Mouse (Mus musculus) myocyte (in vitro differentiated cells): ENCODE results near the gene Tex38.

Experiments
- CEBPB ChIP-seq: IDR thresholded peaks from 2 replicates; pipeline ENCODE4 v1.6.1; 2011; ENCODE audit warnings: mild to moderate bottlenecking, moderate library complexity; ENCODE audit not compliant: poor library complexity, insufficient read depth, severe bottlenecking
- E2F4 ChIP-seq: IDR thresholded peaks from one replicate; pipeline ENCODE4 v1.6.1; 2011; ENCODE audit warnings: mild to moderate bottlenecking, control low read depth, moderate library complexity; ENCODE audit not compliant: insufficient read depth
- MAX ChIP-seq: IDR thresholded peaks from one replicate; pipeline ENCODE4 v1.6.1; 2011; ENCODE audit warnings: low read depth, mild to moderate bottlenecking, control low read depth
- MYOD1 ChIP-seq, 3 experiments: IDR thresholded peaks; one replicate each; pipeline ENCODE4 v1.6.1; 2011; ENCODE audit warnings: control low read depth in 2 of 3, low read depth in 2 of 3, mild to moderate bottlenecking in 2 of 3, moderate library complexity in 1 of 3; ENCODE audit not compliant: insufficient read length in 2 of 3, control insufficient read depth in 1 of 3
- POLR2A ChIP-seq: IDR thresholded peaks from one replicate; pipeline ENCODE4 v1.6.1; 2011; ENCODE audit warnings: low read depth, mild to moderate bottlenecking, control low read depth, moderate library complexity; ENCODE audit not compliant: insufficient read length
- SRF ChIP-seq: IDR thresholded peaks from one replicate; pipeline ENCODE4 v1.6.1; 2011; ENCODE audit warnings: low read depth; ENCODE audit not compliant: control insufficient read depth, insufficient read length
- TCF12 ChIP-seq: IDR thresholded peaks from one replicate; pipeline ENCODE4 v1.6.1; 2011; ENCODE audit warnings: mild to moderate bottlenecking, control low read depth; ENCODE audit not compliant: poor library complexity, insufficient read depth, severe bottlenecking
- USF1 ChIP-seq: IDR thresholded peaks from one replicate; pipeline ENCODE4 v1.6.1; 2011; ENCODE audit warnings: low read depth, mild to moderate bottlenecking, control low read depth, moderate library complexity

GRCm38 (mm10) chr4:115737551-115738041 lies 43.2 kb downstream of the Tex38 start, which contains the start of gene Efcab14:
- no peak for TF ChIP-seq MAX
- peak; percentile 76 for TF ChIP-seq POLR2A
- TF ChIP-seq TCF12, result no peak
- no peak for TF ChIP-seq MYOD1 (IDR thresholded peaks at IDR 0.05; ENCODE audit: control insufficient read depth in 1 of 3, insufficient read length in 2 of 3, low read depth in 2 of 3)
- no peak for TF ChIP-seq CEBPB
- TF ChIP-seq E2F4, result no peak
- TF ChIP-seq SRF, result peak; percentile 27
- TF ChIP-seq USF1, result peak; percentile 1
